Mouse (Mus musculus): ENCODE measurements around the gene Pip5k1a.

- TF ChIP-seq POLR2A (IDR thresholded peaks at IDR 0.05; ENCODE audit: insufficient read depth, low read depth, low read length) (no peak), CTCF (IDR thresholded peaks at IDR 0.05; ENCODE audit: insufficient read depth, low read depth, low read length) (no peak)
Measured at GRCm38 (mm10) chr3:95105586-95106337, 968 bp downstream of the Pip5k1a start.
